Mouse (Mus musculus) thymus, postnatal 0 days (tissue): ENCODE results near the gene St6gal1. TPM values are rescaled to one million over a fixed set of nuclear protein-coding genes. Genes with fewer than 3 reads are reported as not detected.

Source experiments
- DNase-seq: peaks from one replicate; pipeline ENCODE4 v3.0.0-alpha.2; 2015; ENCODE audit warnings: low spot score
- polyA plus RNA-seq: library from polyadenylated mRNA; unstranded; fragments of >200 nt; fragmentation: Nextera tagmentation; extraction: Ambion mirVana; gene quantifications from 2 replicates; pipeline ENCODE4 v1.2.1, GENCODE M21; 2015

The St6gal1 gene
- polyA plus RNA-seq, 1 experiment from 2014 or later = 42.2 TPM

DNA sequence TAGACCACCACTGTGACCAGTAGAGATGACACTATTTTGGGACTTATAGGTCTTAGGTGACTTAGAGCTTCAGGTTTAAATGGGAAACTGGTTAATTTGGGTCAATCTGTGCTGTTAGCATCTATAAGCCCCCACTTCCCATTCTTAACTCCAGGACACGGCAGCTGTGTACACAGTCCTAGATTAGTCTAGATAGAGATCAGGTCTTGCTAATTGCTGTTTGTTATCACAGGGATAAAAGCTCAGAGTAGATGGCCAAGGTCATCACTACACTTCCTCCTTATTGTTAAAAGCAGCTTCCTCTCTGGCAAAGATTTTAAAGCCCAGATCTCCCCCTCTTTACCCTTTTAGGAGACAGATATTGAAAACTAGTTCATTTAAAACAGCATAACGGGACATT, 107.6 kb downstream of the St6gal1 start:
- DNase-seq = no peak

DNA sequence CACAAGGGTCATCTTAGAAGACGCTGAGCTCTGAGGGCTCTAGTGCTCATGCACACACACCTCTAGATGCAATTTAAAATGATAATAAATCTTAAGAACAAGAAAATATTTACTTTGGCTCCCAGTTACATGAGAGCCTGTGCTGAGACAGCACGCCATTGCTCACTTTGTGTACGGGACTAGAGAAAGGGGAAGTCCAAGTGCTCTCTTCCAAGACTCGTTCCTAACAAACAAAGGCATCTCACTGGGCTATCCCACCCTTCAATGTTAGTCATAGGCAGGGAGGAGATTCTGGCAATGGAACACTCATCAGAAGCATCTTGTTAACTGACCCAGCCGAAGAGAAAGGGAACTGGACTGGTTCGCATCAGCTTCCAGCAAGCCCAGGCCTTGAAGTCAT, 108.1 kb downstream of the St6gal1 start:
- no peak for DNase-seq

DNA sequence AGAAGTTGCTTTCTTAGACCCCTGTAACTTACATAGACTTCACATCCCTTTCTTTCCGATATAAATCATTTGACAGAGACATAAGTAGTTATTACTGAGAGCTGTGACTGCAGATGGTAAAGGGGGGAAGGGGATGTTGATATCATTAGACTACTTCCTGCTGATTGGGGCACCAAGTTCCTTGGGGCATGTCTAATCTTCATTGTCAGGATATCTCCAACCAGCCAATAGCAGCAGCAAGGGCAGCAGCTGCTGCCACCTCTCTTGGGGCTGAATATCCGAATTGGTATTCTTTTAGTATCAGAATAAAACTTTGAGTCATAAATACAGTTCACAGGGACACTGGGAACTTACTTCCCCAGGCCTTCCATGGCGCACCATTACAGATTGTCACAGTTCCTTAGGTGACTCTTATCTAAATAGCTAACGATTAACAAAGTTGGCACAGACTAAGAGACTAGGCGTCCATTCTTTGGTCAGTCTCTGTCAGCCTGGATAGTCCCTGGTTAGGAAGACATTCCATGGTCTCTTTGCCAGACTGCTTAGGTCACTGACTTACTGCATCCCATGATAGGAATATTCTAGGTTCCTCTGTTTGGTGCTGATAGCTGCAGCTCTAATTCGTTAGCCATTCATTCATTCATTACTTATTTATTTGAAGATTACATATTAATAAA, 109.5 kb downstream of the St6gal1 start:
- DNase-seq = no peak

DNA sequence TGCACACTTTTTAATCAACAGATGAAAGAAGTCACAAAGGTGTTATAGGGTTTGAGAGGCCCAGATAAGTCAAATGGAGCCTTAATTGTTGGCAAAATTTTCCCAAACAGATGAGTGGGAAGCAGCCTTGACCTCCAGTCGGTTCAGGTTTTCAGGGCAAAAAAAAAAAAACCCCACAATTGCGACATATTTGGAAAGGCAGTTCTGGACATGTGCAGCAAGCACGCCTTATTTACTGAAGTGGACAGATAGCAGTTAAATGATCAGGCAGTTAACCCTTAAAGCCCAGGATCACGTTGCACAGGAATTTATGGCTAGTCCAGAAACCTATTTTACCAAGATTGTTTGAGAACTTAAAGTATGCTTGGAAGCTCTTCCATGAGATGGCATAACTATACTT, 112.8 kb downstream of the St6gal1 start:
- DNase-seq = no peak

DNA sequence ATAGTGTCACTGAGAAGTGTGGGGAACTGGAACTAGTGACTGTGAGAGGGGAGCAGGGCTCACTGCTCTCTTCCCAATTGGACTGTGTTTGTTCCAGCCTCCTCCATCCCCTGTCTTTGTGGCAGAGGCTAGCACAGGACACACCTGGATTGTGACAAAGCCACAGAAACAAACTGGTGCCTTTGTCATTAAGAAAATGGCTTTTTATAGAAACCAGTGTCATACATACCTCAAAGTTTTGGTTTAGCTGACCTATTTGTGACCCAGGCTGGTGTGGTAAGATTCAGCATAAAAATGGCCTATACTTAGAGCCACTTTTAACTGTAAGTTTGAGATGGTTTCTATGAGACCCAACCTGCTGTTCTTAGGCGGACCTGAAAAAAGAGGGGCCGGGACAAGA, 116.7 kb downstream of the St6gal1 start:
- no peak for DNase-seq

DNA sequence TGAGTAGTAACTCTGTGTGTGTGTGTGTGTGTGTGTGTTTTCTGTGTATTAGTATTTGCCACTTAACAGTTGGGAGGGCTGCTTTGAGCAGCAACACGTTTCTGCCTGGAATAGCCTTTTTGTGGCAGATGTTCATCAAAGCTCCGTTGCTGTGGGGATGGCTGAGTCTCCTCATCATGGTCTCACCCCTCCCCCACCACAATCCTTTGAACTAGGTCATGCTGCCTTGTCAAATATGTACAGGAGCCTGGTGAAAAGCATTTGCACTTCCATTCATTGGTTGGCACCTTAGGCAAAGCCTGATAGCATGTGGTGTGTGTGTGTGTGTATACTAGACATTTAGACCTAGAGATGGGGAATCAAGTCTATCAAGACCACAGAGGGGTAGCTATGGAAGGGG, 126.3 kb downstream of the St6gal1 start:
- peak; percentile 86 for DNase-seq

DNA sequence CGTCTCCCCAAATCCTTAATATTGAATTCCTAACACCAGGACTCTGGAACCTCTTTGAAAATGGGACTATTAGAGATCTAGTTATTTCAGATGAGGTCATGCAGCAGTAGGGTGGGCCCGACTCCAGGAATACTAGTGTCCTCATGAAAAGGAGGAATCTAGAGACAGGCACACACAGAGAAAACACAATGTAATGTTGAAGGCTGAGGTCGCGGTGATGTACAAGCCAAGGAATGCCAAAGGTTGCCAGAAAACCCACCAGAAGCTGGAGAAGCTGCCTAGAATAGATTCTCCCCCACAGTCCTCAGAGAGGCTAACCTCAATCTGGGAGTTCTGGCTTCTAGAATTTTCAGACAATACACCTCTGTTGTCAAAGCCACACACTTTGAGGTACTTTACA, 136.5 kb downstream of the St6gal1 start:
- DNase-seq = no peak

DNA sequence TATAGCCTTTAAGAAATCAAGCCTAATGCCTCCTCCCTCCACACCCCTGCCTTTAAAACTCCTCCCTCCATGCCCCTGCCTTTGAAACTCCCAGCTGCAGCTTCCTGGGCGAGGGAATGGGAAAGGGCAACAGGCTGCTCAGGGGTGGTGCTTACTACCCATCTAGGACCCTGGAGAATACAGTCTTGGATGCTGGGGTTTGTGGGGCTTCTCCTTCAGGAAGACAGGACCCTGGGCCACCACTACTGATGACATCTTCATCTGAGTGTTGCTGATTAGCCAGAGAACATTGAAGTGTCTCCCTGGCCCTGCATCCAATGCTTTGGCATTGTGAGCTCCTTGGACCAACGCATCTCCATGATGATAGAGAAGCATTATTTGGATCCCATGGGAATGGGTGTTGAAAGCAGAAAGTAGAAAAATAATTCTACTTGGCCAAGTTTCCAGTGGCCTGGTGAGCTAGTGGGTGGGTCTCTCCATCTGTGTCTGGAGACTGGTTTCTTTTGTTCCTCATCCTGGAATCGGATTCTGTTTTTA, 137.0 kb downstream of the St6gal1 start:
- DNase-seq = no peak

DNA sequence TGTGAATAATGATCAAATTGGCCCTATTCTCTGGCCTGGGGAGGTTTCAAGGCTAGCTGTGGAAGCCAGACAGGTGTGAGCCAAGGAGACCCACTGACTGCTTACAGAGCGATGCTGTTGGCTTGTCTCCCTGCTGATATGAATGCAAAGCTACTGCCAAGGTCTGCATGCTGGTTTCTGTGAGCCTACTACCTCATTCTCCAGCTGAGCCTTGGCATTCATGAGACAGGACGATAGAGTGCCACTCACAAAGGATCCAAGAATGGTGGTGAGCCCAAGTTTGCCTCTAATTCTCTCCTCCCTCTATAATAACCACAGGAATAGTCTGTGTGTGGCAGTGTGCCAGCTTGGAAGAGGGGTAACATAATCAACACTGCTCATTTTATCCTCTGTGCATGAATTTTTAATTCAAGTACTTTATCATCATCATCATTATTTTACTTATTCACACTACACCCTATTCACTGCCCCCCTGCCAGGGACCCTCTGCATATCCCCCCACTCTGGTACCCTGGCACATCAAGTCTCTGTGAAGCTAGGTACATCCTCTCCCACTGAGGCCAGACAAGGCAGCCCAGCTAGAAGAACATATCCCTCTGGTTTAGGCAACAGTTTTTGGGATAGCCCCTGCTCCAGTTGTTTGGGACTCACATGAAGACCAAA, 139.9 kb downstream of the St6gal1 start:
- DNase-seq = no peak

DNA sequence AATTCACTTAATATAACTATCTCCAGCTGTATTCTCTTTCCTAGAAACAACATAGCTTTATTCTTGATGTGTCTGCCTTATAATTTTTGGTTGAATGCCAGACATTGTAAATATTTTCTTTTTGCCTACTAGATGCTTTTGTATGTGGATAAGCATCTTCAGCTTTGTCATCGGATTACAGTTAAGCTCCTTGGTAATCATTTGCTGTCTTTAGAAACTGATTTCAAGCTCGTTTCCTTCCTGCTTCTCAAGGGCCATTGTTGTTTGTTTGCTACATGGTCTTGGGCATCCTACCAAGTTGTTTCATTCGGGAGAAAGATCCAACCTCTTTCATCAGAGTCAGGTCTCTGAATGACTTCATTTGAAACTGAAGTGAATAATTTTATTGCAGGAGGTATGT, 144.6 kb downstream of the St6gal1 start:
- no peak for DNase-seq

DNA sequence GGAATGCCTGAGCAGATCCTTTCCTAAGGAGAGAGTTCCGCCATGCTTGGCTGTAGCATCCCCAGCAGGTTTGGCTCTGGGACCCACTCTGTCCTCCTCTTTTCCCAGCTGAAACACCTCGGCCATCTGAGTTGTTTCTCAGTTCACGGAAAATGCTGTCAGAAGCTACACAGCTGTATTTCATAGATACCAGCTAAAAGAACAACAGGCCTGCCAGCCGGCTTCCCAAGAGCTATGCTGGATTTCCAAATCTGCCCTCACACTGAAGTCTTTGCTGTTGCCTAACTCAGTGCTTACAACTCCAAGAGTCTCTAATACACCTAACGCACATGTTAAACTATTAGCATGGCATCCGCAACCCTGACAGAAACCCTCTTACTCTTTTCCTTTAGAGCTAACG, 146.2 kb downstream of the St6gal1 start:
- DNase-seq = no peak

DNA sequence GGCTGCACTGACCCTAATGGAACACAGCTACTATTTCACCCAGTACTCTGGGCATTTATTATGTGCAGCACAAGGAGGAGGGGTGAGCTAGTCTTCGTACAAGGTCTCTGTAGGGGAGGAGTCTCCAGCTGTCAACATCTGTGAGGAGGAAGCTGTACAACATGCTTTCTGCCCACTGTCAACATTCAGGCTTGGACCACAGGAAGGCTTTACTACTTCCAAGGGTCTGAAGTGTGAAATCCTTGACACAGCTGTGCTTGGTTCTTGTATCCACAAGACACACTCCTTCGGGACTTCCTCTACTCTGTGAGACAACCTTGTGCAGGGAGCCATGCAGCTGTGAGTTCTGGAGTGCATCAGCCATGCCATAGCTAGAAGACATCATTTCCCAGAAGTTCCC, 147.8 kb downstream of the St6gal1 start:
- DNase-seq = no peak

DNA sequence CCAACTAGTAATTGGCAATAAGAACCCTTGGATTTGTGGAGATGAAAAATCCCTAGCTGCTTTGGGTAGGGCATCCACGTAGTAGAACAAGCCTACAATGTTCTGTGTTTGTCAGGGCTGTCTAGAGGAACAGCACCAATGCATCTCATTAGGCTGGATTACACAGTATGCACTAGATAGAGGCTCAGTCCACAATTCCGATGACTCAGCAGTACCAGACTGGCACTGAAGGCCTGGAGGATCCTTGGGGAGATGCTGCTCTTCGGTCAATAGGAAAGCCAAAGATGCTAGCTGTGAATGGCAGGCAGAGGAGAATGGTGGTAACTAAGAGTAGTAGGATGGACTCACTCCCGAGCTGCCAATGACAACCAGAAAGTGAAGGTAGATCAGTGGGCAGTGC, 149.5 kb downstream of the St6gal1 start:
- no peak for DNase-seq

DNA sequence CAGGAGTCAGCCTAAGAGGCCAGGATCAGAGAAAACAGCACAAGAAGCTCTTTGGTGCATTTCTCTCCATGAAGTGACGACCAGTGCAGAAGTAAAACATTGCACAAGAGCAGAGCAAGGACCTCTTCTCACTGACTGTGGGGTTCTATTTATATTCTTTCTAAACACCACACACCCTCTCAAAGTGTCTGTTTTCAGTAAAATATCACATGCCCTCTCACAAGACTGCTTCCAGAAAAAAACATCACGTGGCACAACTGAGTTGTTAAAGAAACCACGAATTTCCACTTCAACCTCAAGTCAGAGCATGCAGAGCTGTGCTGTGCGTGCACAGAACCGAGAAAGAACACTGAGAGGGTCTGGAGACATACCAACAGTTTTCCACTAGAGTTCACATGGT, 150.4 kb downstream of the St6gal1 start:
- peak; percentile 28 for DNase-seq

DNA sequence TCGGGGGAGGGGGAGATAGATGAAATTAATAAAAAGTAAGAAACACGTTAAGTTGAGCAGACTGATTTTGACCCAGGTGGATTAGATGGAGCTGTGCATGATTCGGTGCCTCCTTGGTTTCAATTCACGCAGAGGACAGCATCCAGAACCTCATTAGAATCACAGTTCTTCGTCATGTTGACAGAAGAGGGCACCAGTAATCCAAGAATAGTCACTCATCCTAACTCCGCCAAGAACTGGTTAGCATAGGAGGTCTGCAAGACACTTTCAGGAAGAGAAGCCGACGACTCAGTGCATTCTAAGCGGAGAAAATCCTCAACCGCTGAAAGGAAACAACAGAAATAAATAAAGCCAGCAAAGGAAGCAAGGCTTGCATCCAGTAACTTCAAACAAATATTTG, 151.6 kb downstream of the St6gal1 start:
- no peak for DNase-seq

DNA sequence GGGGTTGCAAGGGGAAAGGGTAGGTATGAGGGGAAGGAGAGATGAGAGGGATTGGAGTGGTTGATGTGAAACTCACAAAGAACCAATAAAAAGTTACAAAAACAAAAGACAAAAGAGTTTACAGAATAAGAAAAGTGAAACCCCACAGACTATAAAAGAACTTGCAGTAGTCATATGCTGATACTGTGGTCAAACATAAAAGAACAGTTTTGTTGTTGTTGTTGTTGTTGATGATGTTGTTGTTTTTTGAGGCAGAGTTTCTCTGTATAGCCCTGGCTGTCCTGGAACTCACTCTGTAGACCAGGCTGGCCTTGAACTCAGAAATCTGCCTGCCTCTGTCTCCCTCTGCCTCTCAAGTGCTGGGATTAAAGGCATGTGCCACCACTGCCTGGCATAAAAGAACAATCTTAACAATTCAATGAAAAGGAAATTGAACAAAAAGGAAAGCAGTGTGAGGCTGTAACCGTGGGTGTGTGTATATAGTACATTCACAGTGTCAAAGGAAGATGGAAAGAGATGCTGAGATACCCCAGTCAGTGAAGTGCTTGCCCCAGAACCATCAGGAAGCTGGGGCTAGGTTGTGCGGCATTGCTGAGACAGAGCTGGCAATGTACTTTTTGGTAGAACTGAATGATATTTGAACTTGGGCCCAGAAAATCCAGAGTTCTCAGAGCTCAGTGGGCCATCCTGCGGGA, 155.1 kb downstream of the St6gal1 start:
- no peak for DNase-seq

DNA sequence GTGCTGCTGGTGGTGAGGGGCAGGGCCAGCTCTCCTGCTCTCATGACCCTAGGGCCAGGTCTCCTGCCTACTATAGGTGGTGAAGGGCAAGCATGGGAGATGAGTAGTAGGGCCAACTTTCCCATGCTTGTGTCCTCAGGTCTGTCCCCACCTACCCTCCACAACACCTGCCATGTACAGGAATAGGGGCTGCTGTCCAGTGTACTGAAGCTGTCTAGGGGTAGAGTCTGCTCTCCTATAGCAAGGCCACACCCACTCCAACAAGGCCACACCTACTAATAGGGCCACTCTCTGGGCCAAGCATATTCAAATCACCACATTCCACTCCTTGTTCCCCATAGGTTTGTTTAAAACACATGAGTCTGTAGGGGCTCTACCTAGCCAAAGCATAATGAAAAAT, 159.8 kb downstream of the St6gal1 start:
- DNase-seq = no peak

DNA sequence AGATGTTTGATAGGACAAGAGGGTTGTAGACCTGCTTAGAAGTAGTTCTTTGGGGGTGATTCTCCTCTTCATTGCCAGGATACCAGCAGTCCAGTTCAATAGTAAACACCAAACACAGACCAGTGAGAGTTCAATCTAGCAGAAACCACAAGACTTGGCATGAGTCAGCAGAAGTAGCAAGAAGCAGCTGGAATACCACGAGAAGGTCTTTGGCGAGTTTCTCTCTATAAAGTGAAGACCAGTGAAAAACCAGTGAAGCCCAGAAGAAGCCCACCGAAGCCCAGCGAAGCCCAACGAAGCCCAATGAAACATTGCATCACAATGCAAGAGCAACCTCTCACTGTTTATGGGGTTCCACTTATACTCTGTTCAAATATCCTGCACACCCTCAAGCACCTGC, 173.4 kb downstream of the St6gal1 start:
- no peak for DNase-seq

DNA sequence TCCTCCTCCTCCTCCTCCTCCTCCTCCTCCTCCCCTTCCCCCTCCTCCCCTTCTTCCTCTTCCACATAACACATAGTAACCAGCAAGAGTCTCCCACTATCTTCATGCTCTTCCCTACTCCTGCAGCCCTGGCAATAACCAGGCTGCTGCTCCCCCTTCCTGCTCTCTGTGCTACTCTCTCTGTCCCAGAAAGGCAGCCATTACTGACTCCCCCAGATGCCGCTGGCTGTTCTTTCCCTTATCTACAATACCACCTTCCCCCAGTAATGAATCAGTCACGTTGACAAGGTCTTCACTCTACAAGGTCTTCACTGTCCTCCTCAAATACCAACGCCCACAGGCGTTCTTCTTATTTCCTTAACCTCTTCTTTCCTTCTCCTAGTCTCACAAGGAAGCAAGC, 176.9 kb downstream of the St6gal1 start:
- DNase-seq = no peak

DNA sequence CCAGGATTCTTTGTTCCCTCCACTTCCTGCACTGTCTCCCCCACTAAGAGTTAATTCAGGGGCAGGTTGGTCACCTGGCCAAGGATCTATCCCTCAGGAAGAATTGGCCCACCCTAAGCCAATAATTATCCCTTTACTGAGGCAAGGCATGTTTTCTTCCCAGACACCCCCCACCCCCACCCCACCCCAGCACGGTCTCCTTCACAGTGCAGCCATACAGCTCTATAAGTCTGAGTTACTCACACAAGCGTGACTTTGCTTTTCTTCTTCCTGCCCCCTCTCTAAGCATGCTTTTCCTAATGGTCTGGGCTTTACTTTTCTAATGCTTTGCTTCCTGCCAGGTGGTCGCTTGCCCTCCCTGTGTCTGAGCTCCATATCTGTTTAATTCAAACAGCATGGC, 177.4 kb downstream of the St6gal1 start:
- no peak for DNase-seq

DNA sequence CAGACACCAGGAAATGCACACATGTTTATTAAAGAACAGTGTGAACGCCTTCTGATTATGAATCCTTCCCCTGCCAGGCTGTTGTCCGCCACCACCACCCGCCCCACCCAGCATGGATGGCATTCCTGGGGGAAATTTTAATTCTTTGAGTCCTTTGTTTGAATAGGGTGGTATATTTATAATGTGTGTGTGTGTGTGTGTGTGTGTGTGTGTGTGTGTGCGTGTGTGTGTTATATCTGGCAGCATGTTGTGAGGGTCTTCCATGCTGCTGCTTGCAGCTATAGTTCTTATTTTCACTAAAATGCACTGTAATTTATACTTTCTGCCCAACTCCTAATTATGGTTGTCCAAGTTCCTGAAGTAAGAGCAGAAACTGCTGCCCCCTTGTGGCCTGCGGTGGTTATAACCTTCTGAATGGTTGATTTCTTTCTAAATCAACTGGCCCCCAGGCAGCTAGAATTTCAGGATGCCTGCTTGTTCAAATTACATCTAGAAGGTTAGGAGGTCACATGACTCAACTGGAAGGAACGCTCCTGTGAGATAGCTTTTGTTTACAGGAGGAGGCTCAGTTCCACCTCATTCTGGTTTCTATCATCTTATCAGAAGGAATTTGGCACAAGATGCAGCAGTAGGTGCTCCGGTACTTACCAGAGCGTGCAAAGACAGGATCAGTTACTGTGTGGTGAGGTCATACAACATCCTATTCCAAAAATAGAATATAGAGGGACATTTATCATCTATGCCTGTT, 178.6 kb downstream of the St6gal1 start:
- peak; percentile 80 for DNase-seq
